Mouse (Mus musculus): ENCODE results near the gene Tbx1.

Gene Tbx1

DNA sequence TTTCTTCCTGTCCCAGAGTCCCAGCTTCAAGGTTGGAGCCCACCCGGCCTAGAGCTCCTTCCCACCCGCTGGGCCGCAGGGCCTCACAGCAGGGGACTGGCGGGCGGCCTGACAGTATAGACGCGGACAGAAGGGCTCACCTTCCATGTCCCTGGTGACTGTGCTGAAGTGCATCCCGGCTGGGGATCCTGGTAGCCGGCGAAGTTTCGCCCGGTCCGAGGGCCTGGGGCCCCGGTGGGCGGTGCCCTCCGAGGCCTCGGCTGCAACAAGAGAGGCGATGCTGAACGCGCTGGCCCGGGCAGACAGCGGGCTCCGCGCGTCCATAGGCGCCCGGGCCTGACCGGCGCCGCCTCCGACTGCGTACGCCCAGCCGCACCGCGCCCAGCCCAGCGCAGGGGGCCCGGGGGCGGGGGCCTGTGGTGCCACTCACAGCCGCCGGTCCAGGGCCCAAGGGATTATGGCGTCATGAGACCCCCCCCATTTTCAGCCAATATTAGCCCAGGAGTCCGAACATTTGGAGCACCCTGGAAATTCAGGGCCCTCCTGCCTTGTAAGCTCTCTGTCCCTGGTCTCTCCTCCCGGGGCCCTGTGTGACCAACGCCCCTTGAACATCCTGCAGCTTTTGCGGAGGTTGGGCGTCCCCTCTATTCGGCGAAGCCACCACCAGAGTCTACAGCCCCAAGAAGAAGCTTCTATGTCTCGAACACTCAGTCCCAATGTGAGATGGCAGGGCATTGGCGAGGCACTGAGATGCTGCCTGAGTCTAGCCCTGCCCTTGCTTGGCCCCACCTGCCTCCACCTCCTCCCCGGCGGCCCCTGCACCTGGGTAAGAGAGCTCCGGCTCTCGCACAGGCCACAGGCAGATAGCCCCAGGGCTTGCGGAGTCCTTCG is 2.4 kb downstream of the Tbx1 start:
- DNase-seq (ENCODE audit: low spot score): no peak

DNA sequence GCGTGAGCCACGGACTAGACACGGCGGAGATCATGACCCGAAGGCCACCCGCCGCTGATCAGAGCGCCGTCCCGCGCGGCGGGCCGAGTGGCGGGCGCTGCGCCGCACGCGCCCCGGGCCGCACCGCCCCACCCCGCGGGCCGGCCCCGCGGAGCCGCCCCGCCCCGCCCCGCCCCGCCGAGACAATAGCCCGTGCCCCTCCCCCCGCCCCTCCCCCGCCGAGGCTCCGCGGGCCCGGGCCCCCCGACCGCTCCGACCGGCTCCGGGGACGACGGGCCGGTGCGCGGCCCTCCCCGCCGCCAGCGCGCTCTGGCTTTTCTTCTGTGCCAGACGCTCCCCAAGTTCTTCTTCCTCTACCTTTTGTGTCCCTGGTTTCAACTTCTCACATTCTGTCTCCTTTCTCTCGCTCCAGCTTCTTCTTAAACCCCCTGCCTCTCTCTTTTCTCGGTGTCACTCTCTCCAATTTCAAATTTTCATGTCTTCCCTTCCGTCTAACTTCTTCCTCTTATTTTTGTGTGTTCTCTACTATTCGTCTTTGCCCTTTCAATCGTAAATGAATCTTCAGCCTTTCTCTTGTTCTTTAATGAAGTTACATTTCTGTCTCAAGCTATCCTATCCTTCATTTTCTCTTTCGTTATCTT is 3.4 kb downstream of the Tbx1 start:
- no peak for DNase-seq (ENCODE audit: low spot score)

DNA sequence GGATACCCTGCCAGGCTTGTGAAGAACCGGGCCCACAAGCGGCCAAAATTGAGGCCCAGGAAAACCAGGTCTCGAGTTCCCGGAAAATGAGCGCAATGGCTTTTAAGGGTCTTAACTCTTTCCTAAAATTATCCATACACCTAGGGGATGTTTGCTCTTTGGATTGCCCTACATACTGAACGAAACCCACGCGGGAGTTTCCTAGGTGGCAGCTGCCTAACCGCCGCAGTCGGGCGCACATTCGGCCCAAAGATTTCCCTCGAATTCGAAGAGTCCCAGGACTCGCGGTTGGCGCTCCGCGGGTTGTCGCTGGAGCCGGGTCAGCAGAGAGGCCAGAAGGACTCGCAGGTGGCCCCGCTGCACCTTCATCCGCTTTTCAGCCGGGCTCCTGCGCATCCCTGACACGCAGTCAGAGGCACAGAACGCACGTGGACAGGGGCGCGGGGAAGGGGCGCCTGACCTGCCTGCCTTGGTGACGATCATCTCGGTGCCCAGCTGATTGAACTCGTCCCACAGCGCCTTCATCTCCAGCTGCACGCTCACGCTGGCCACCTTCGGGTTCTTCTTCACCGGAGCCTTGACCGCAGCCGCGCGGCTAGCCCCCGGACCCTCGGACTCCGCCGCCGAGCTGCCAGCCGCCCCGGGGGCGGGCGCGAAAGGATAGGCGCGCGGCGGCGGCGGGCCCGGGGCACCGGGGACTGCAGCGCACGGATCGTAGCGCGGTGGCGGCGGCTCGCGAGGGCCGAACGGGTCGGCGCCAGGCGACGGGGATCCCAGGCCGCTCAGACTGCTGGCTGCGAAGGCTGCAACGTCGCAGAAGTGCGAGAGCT is 4.2 kb downstream of the Tbx1 start:
- DNase-seq (ENCODE audit: low spot score): no peak

DNA sequence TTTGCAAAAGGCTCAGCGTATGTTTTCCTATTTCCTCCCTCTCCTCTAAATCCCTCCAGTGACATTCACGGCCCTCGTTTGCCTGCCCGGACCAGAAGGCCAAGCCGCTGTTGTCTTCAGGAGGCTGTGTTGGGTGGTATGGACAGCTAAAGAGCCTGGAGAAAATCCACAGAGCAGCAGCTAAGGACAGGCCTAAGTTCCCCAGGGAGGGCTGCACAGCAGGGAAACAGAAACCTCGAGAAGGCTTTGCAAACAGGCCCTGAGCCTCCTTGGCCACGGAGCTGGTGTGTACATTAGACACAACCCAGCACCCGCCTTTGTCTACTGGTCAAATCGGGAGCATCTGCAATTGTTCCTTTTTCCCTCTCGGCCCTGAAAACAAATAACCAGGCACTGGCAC is 4.8 kb downstream of the Tbx1 start:
- DNase-seq (ENCODE audit: low spot score): no peak

DNA sequence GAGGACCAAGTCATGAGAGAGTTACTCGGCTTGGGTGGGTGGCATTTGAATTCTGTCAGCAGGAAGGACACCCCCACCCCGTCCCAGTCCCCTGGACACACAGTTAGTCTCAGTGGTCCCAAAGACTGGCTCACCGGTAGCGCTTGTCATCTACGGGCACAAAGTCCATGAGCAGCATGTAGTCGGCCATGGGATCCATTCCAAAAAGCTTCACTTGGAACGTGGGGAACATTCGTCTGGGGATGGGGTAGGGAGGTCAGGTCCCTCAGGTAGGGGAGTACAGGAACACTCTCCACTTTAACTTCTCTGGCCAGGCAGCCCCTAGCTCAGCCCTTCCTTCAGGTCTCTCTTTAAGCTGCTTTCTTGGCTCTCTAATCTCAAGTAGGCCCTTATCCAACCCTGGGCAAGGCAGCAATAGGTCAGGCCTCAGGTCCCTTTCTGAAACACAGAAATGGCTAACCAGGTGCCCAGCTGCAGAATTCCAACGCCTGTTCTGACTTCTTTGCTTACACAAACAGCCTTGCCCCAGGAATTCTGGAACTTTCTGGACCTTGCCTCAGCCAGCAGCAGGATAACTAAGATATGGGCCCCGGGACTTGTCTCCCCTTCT is 5.5 kb downstream of the Tbx1 start:
- DNase-seq (ENCODE audit: low spot score): no peak

DNA sequence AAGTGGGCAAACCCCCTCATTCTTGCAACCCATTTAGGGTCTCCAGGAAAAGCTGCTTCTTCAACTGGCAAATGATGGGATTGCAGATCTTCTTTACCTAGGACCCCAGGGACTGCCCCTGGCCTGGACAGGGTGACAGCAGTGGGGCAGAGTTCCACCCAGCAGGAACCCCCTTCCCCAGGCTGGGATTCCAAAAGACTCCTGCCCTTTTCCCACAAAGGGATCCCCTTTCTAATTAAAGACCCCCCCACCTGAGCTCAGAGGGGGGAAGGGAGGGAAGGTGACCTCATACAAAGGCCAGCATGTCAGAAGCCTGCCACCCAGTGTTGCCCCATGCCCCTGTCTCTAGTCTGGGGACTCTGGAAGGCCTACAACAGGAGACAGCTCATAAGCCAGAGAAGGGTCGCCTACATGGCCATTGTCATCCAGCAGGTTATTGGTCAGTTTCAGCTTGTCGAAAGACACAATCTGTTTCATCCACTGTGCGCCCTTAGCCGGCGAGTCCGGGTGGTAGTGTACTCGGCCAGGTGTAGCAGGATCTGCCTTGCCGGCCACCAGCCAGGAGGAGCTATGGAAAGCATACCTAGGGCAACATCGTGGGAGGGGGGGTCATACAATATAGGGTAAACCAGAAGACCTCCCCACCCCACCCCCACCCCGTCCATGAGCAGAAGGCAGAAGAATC is 6.7 kb downstream of the Tbx1 start:
- no peak for DNase-seq (ENCODE audit: low spot score)

DNA sequence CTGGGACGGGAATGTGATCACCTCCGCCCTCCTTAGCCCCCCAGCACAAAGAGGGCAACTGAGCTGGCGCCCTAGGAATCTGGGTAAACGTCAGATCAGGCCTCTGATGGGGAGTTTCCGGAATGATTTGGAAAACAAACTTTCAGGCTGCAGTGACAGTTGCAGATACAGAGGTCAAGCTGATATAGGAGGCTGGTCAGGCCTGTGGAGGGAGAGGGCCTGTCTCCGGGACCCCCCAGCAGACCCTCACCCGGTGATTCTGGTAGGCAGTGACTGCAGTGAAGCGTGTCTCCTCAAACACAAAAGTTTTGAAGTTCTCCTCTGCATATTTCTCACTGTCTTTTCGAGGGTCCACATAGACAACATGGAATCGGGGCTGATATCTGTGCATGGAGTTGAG is 7.3 kb downstream of the Tbx1 start:
- no peak for DNase-seq (ENCODE audit: low spot score)

DNA sequence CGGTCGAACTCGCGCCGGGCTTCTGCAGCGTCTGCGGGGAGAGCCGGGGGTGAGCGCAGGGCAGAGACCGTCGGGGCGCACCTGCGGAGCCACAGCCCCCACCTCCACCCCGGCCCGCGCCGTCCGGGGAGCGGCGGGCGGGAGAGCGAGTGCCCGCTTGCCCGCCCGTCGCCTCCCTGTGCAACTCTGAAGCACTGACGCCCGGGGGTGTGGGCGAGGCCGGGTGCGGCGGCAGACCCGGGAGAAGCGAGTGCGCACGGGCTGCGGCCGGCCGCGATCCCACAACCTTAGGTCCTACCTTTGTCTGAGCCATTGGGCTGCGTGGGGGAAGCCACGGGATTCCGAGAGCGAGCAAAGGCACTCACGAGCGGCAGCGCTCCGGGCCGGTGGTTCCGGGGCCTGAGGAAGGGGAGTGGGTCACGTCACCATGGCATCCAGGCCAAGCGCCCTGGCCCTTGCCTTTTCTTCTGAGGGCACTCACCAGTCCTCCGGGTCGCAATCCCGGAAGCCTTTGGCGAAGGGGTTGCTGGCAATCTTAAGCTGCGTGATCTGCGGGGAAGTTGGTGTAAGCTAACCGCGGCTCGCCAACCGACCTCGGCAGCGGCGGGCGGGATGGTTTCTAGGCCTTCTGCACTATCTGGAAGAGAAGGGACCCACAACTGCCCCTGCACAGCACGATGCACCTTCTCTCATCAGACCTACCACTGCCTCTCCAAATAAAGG is 7.9 kb downstream of the Tbx1 start:
- no peak for DNase-seq (ENCODE audit: low spot score)

DNA sequence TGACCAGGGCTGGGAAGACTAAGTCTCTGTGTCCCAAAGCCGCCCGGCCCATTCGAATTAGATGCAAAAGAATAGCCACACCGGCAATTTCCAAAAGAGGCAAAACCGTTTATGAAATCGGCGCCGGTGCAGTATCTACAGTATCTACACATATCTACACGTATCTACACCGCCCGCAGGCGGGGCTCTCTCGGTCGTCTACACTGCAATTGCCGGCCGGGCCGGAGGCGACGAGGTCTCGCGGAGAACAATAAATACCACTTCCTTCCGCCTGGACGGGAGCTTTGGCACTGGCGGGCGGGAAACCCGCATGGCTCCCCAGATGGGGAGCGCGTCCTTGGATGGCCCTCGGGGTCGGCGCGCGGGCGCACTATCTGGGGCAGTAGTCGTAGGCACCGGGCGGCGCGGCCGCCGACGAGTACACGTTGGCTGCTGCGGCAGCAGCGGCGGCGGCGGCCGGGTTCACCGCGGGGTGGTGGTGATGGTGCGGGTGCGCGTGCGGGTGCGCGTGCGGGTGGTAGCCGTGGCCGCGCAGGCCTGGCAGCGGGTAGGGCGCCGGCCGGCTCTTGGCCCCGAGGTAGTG is 8.8 kb downstream of the Tbx1 start:
- no peak for DNase-seq (ENCODE audit: low spot score)

DNA sequence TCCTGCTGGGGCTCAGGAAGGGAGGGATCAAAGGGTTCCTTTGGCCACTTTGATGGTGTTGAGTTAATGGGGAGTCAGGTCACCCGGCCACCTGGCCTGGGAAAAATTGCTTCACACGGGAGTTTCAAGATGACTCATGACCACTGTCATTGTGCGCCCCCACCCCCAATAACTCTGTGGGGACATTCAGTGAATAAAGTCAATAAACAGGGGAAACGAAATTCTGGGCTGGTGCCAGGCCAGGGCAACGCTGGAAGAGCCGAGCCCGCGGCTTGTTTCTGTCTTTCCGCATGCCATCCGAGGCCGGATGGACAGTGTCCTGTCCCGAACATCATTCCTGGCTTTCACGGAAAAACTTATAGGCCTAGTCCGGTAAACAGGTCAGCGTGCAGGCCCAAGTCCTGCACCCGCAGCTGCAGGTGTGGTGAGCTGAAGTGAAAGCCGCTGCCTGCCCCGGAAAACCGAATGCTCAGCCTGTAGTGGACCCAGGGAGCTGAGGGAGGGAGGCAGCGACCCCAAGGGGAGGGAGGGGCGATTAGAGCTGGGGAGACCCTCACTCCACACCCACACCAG is 9.3 kb downstream of the Tbx1 start:
- no peak for DNase-seq (ENCODE audit: low spot score)

DNA sequence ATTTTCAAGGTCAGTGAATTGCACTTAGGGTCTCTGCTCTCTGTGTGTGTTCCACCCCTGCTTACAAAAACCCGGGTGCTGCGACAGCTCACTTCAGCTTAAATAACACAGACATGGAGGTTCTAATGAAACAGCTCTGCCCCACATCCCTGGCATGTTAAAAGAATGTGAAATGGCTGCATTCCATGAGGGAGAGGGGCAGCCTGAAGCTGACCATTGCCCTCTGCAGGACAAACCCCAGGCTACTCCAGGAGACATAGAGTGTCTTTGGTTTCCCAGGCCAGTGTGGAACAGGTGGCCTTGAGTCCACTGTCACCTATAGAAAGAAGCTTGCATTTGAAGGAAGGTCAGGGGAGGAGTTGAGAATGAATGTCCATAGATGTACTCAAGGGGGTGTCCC is 10.1 kb downstream of the Tbx1 start:
- DNase-seq (ENCODE audit: low spot score): no peak

DNA sequence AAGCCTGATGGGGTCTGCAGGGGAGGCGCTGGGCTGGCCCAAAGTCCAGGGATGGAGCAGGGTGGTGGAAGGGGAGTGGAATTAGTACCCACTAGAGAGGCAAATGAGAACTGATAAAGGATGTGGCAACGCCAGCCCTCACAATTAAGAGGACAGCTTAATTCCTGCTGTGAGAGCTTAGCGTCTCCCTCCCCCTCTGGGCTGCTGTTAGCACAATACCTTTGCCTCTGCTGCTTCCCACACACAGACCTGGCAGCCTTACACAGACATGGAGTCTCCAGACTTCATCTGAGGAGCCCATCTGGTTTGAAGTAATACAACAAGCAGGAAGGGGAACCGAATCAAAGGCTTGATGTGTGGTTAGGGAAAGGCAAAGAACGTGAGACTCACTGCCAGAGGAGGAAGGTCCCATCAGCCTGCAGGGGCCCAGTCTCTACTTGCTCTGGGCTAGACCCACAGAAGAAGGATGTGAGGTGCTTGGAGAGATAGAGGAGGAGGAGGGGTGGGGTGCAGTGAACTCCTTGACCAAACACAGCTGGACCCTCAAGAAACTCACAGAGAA is 12.8 kb downstream of the Tbx1 start:
- no peak for DNase-seq (ENCODE audit: low spot score)

DNA sequence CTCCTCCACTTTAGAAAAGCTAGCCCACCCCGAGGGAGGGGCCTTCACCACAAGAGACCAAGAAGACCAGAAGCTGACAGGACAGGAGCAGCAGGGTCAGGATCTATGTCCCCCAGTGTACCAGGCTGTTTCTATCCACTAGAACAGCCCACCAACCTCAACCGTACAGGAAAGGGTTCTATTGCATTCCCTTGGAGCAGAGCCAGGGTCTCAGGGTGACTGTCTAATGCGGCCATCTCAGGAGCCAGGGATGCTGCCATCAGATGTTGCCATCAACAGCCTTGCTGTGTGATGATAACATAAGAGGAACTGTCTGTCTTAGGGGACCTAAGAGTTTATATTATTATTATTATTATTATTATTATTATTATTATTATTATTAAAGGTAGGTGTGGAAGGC is 13.4 kb downstream of the Tbx1 start:
- no peak for DNase-seq (ENCODE audit: low spot score)

DNA sequence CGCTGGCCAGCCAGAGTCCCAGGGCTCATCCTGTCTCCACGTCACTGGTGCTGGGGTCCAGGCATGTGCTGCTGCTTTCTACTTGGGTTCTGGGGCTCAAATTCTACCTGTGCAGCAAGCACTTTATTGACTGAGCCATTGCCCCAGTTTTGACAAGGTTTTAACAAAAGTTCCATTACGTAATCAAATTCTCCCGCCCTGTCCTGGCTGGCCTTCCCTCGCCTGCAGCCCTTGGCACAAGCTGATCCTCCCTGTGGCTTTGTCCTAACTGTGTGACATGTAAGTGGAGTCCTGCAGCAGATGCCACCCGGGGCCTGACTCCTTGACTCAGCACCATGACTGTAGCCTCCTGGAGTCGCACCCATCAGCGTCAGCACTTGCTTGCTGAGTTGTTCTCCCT is 16.3 kb downstream of the Tbx1 start:
- no peak for DNase-seq (ENCODE audit: low spot score)

DNA sequence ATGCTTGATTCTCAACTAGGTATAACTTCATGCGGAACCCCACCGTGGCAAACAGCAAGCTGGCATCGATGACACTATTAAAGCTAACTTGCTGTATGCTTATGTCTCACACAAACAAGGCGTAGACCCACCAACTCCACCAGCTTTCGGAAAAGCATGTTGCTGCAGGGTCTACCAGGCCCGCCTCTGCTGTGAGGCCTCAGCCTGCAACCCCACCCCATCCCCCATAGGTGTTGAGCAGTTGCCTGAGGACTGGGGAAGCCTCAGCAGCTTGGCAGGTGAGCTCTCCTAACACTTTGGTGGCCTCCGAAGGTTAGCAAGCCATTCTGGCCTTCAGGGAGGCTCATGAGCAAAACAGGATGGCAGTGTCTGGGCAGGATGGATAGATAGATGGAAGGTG is 21.9 kb downstream of the Tbx1 start:
- no peak for DNase-seq (ENCODE audit: low spot score)

DNA sequence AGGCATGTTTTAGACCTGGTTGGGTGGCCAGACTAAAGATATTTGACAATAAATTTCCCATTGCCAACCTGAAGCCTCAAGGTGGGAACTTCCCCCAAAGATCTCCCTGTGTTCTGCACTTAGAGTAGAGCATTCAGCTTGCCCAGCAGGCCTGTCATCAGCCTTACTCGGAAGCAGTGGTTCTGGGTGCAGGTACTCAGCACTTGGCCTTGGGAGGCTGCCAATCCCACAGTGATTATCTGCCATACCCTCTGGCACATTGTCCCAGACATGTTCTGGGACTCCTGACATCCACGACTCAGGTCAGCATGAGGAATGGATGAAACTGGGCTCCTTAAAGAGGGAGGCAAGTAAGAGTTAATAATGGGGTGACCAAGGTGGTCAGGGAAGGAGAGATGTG is 26.0 kb downstream of the Tbx1 start:
- no peak for DNase-seq (ENCODE audit: low spot score)

DNA sequence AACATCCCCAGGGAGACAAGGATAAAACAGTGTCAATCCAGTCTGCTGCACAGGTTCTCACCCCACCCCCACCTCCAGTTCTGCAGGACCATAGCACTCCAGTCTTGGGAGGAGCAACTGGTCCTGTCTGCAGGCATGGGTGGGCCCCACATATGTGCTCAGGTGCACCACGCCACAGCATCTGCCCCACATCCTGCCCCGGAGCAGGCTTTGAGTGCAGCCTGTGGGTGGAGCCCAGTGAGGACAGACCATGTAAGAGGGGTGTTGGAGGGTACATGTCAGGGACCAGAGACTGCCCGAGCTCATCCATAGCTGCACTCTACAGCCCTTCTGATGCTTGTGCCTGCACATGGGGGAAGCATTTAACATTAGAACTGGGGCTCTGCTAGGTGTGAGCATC is 34.0 kb downstream of the Tbx1 start:
- no peak for DNase-seq (ENCODE audit: low spot score)

DNA sequence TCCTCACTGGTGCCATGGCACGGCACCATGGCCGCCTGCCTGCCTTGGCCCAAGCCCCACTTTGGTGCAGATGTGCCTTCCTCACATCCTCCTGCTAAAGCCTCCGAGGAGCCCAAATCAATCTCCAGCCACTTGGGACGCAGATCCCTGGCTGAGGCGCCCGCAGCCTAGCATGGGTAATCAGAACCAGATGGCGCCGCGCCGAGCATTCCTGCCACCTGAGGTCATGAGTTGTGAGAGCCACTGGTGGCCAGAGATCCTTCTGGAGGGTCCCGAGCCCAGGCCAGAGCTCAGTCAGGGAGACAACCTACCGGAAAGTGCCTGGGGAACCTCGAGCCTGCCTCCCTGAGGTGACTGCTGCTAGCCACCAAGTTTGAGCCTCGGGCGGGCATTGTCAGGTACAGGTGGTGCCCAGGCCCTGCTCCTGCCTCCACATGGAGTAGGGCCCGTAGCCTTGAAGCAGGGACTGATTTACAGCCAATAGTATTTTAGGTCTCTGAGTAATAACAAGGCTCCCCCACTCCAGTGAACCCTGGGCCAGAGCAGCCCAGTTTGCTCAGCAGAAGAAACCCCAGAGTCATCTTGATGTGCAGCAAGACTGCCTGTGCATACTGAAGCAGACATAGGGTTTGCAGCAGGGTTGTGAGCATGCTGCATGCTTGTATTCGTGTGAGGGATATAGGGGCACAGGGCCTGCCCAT is 35.1 kb downstream of the Tbx1 start:
- no peak for DNase-seq (ENCODE audit: low spot score)

DNA sequence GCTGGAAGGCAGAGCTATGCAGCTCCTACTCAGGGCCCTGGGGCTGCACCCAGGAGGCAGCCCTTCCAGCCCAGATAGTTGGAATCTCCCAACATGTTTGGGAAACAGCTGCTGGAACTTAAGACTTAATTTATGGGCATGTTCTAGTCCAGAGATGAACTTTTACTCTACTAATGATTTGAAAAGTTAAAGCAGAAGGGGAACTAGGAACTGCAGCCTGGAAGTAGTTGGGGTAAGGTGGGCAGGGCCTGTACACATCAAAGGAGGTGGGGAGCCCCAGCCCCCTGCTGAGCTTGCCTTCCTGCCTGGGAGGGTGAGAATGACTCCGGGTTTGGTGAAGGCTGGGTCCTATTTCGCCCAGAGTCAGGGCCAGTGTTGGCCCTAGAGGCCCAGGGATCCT is 35.8 kb downstream of the Tbx1 start:
- no peak for DNase-seq (ENCODE audit: low spot score)

Measured in layer of hippocampus, adult 11-12 months (tissue).